Mouse (Mus musculus) pancreas, adult 10 weeks (tissue): Measurements from ENCODE around the gene Cox11. TPM values are rescaled to one million over a fixed set of nuclear protein-coding genes. Genes with fewer than 3 reads are reported as not detected.

Experiments
- polyA plus RNA-seq: library from polyadenylated mRNA; stranded (reverse); fragments of 350-450 nt; fragmentation: Illumina TruSeq; extraction: RNeasy Lipid Tissue Mini Kit (QIAGEN cat#74804); gene quantifications from one replicate; pipeline ENCODE4 v1.2.3, GENCODE M21; 2015; ENCODE audit warnings: low read depth, low replicate concordance; ENCODE audit not compliant: insufficient read depth

Cox11 gene
- 4.7 TPM for polyA plus RNA-seq

DNA sequence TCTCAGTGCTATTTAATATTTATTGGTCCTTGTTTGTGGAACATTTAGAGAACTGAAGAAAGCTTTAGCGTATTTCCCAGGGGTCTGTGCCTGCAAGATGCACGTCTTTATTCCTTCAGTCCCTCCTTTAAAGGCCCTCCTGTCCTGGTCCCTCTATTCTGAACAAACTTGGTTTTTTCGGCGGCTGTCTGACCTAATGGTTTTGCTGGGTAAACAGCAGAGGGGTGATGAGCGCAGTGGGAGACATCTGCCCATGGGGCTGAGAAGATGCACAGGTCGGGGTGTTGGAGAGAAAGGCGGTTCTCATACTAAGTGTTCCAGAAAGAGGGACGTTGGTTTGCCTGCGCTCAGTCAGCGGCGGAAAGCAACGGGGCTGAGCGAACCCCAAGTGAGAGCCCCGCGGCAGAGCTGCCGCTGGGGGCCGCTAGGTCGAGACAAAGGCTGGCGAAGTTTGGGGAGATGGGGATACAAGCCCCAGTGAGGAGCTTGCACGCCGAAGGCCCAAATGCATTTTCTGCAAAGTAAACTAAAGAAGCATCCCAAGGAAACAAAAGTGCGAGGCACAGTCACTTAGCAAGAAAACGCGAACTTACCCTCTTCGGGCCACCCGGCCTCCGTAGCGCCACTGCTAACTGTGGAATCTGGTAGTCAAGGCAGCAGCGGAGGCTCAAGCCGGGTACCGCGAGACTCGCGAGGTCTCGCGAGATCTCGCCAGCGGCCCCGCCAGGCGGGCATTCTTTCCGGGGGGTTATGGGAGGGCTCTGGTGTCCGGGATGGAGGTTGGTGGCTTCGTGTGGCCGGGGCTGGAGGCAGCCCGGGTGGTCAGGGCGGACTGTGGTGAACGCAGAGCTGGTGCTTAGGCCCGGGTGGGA, at the start of gene Cox11, which contains the start of gene Stxbp4:
Gene Cox11 (plus strand): TSS at position 734 of the 872 bp plus-strand sequence.
Gene Stxbp4 (minus strand): TSS at position 645 of the 872 bp plus-strand sequence.

GRCm38 (mm10) chr11:90687460-90688416, 49.8 kb downstream of the Cox11 start, which contains the start of gene Tom1l1:
Gene Tom1l1 (minus strand): TSS chr11:90688366.

Other genes with a start within 250 kb of the Cox11 start
- gene Hlf, start 247.3 kb upstream of the Cox11 start, polyA plus RNA-seq, result 0.74 TPM
- 1.1 TPM for gene Stxbp4, start 89 bp upstream of the Cox11 start, polyA plus RNA-seq
- 6.0 TPM for gene Tom1l1, start 50.2 kb downstream of the Cox11 start, polyA plus RNA-seq